Mouse (Mus musculus) myocyte (in vitro differentiated cells): ENCODE results near the gene Clstn2.

Source experiments
- CEBPB ChIP-seq: IDR thresholded peaks from 2 replicates; pipeline ENCODE4 v1.6.1; 2011; ENCODE audit warnings: mild to moderate bottlenecking, moderate library complexity; ENCODE audit not compliant: poor library complexity, insufficient read depth, severe bottlenecking
- E2F4 ChIP-seq: IDR thresholded peaks from one replicate; pipeline ENCODE4 v1.6.1; 2011; ENCODE audit warnings: mild to moderate bottlenecking, control low read depth, moderate library complexity; ENCODE audit not compliant: insufficient read depth
- MAX ChIP-seq: IDR thresholded peaks from one replicate; pipeline ENCODE4 v1.6.1; 2011; ENCODE audit warnings: low read depth, mild to moderate bottlenecking, control low read depth
- MYOD1 ChIP-seq, 3 experiments: IDR thresholded peaks; one replicate each; pipeline ENCODE4 v1.6.1; 2011; ENCODE audit warnings: control low read depth in 2 of 3, low read depth in 2 of 3, mild to moderate bottlenecking in 2 of 3, moderate library complexity in 1 of 3; ENCODE audit not compliant: insufficient read length in 2 of 3, control insufficient read depth in 1 of 3
- MYOG ChIP-seq, 3 experiments: IDR thresholded peaks; one replicate each; pipeline ENCODE4 v1.6.1; 2011; ENCODE audit warnings: control low read depth in 2 of 3, low read depth in 2 of 3, mild to moderate bottlenecking in 2 of 3; ENCODE audit not compliant: insufficient read length in 2 of 3, control insufficient read depth in 1 of 3, insufficient read depth in 1 of 3
- POLR2A ChIP-seq: IDR thresholded peaks from one replicate; pipeline ENCODE4 v1.6.1; 2011; ENCODE audit warnings: low read depth, mild to moderate bottlenecking, control low read depth, moderate library complexity; ENCODE audit not compliant: insufficient read length
- TCF12 ChIP-seq: IDR thresholded peaks from one replicate; pipeline ENCODE4 v1.6.1; 2011; ENCODE audit warnings: mild to moderate bottlenecking, control low read depth; ENCODE audit not compliant: poor library complexity, insufficient read depth, severe bottlenecking

DNA sequence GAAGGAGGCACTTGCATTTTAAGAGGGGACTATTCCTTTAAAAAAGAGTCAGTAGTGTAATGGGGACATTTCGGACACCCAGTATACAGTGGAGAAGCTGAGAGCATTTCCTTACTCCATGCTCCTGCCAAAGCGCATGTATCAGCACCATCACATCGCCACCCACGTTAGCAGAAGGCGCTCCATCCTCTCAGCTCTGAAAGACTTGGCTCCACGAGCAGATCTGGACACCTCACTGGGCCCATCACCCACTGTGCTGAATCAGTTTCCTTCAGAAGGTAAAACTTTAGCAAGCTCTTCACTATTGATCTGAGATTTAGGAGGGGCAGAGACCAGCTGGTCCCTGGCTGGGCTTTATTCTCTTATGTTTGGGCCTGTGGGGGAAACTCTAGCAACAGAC, 469.9 kb downstream of the Clstn2 start:
- TF ChIP-seq MAX (no peak), POLR2A (no peak), TCF12 (no peak), E2F4 (no peak), MYOD1 (IDR thresholded peaks at IDR 0.05; ENCODE audit: control insufficient read depth in 1 of 3, insufficient read length in 2 of 3, low read depth in 2 of 3) (no peak), CEBPB (no peak), MYOG (IDR thresholded peaks at IDR 0.05; ENCODE audit: control insufficient read depth in 1 of 3, insufficient read depth in 1 of 3, insufficient read length in 2 of 3, low read depth in 2 of 3) (no peak)
